Mouse (Mus musculus) intestine, postnatal 0 days (tissue): ENCODE data around the gene Echdc3. TPM values are rescaled to one million over a fixed set of nuclear protein-coding genes. Genes with fewer than 3 reads are reported as not detected.

Source experiments
- ATAC-seq: fragments of 200-750 bp; cut with Nextera tagmentation; 2 replicates; pipeline ENCODE4 v1.8.0; 2017; ENCODE audit warnings: mild to moderate bottlenecking, moderate TSS enrichment, moderate library complexity
- H3K27ac ChIP-seq: fragments of 300-500 bp; sonication (generic); 2 replicates; pipeline ENCODE4 v1.5.1; 2014; ENCODE audit warnings: mild to moderate bottlenecking, low read depth, low read length, moderate library complexity
- H3K27me3 ChIP-seq: fragments of 300-500 bp; sonication (generic); replicated peaks from 2 replicates; pipeline ENCODE4 v1.6.1; 2014; ENCODE audit warnings: low read length, mixed read lengths; ENCODE audit not compliant: control insufficient read depth, insufficient read depth
- H3K36me3 ChIP-seq: fragments of 300-500 bp; sonication (generic); 2 replicates; pipeline ENCODE4 v1.6.1; 2014; ENCODE audit warnings: mild to moderate bottlenecking, moderate library complexity; ENCODE audit not compliant: control insufficient read depth, insufficient read depth
- H3K4me1 ChIP-seq: fragments of 300-500 bp; sonication (generic); replicated peaks from 2 replicates; pipeline ENCODE4 v1.6.1; 2014; ENCODE audit warnings: antibody characterized with exemption, low read length, mixed read lengths; ENCODE audit not compliant: control insufficient read depth, insufficient read depth
- H3K4me2 ChIP-seq: fragments of 300-500 bp; sonication (generic); replicated peaks from 2 replicates; pipeline ENCODE4 v1.6.1; 2014; ENCODE audit warnings: low read depth, mild to moderate bottlenecking, moderate library complexity
- H3K4me3 ChIP-seq: fragments of 300-500 bp; sonication (generic); 2 replicates; pipeline ENCODE4 v1.5.1; 2014; ENCODE audit warnings: low read depth, low read length
- H3K9ac ChIP-seq: fragments of 300-500 bp; sonication (generic); 2 replicates; pipeline ENCODE4 v1.6.1; 2014; ENCODE audit warnings: mild to moderate bottlenecking, low read depth, low read length
- H3K9me3 ChIP-seq: fragments of 300-500 bp; sonication (generic); 2 replicates; pipeline ENCODE4 v1.6.1; 2016; ENCODE audit warnings: mixed run types; ENCODE audit not compliant: control insufficient read depth
- CTCF ChIP-seq: sonication (generic); IDR thresholded peaks from 2 replicates; pipeline ENCODE4 v1.5.1; 2016; ENCODE audit warnings: low read depth, mild to moderate bottlenecking, control low read depth, antibody characterized with exemption, moderate library complexity
- WGBS: fragments of 180-500 bp; shearing (Covaris S2); extraction: QIAGEN DNeasy Blood & Tissue Kit; methylation state at CpG from one replicate; pipeline ENCODE4 v1.1.7; 2014; 5-methylcytosine and 5-hydroxymethylcytosine counted together
- polyA plus RNA-seq: library from polyadenylated mRNA; unstranded; fragments of >200 nt; fragmentation: Nextera tagmentation; extraction: Ambion mirVana; gene quantifications from 2 replicates; pipeline ENCODE4 v1.2.1, GENCODE M21; 2015

Echdc3 gene
- polyA plus RNA-seq, 1 experiment from 2014 or later, result 3.1 TPM

GRCm38 (mm10) chr2:6140572-6141161 lies 72.2 kb downstream of the Echdc3 start:
- H3K27ac ChIP-seq, result no peak overlapping the region

More at GRCm38 (mm10) chr2:6140572-6141161, 72.2 kb downstream of the Echdc3 start:
- Histone ChIP-seq H3K9ac (no peak overlapping the region), H3K4me3 (no peak overlapping the region), H3K4me2 (no peak overlapping the region), H3K36me3 (no peaks in the 10 kb centered on the region), H3K9me3 (no peaks in the 10 kb centered on the region), H3K4me1 (no peaks in the 10 kb centered on the region), H3K27me3 (no peaks in the 10 kb centered on the region)
- 81% methylated on average over 9 of the region's 9 CpGs for WGBS
- no peak for TF ChIP-seq CTCF
- ATAC-seq, result no peak

Other genes starting within 250 kb of the Echdc3 start
- 9.0 and 10.4 TPM in 2 replicates for gene Proser2, start 82.8 kb downstream of the Echdc3 start, polyA plus RNA-seq
- gene Usp6nl, start 109.6 kb upstream of the Echdc3 start, polyA plus RNA-seq, result 6.8 and 7.7 TPM in 2 replicates